Mouse (Mus musculus) testis, adult 2 months (tissue): Measurements from ENCODE around the gene Dnah2. TPM values are rescaled to one million over a fixed set of nuclear protein-coding genes. Genes with fewer than 3 reads are reported as not detected.

Source experiments
- H3K27ac ChIP-seq: fragments of 200-500 bp; 2 replicates; pipeline ENCODE4 v1.5.1; 2012; ENCODE audit warnings: low read depth, low read length; ENCODE audit not compliant: control insufficient read depth, insufficient read depth
- H3K27me3 ChIP-seq: fragments of 200-500 bp; 2 replicates; pipeline ENCODE4 v1.6.1; 2012; ENCODE audit warnings: mild to moderate bottlenecking, low read length, moderate library complexity; ENCODE audit not compliant: control insufficient read depth, insufficient read depth
- H3K36me3 ChIP-seq: fragments of 200-500 bp; 2 replicates; pipeline ENCODE4 v1.6.1; 2012; ENCODE audit warnings: mild to moderate bottlenecking, low read length; ENCODE audit not compliant: control insufficient read depth, insufficient read depth
- H3K4me1 ChIP-seq: fragments of 200-500 bp; 2 replicates; pipeline ENCODE4 v1.6.1; 2012; ENCODE audit warnings: low read length; ENCODE audit not compliant: control insufficient read depth, insufficient read depth
- H3K4me3 ChIP-seq: fragments of 200-500 bp; 2 replicates; pipeline ENCODE4 v1.5.1; 2012; ENCODE audit warnings: low read depth, mild to moderate bottlenecking, low read length, moderate library complexity, mixed read lengths; ENCODE audit not compliant: control insufficient read depth
- CTCF ChIP-seq: fragments of 200-500 bp; IDR thresholded peaks from 2 replicates; pipeline ENCODE4 v1.5.1; 2012; ENCODE audit warnings: low read depth, mild to moderate bottlenecking, inconsistent platforms, low read length, moderate library complexity; ENCODE audit not compliant: control insufficient read depth, insufficient read depth, insufficient replicate concordance
- POLR2A ChIP-seq: fragments of 200-500 bp; IDR thresholded peaks from 2 replicates; pipeline ENCODE4 v1.6.1; 2012; ENCODE audit warnings: low read depth, mild to moderate bottlenecking, inconsistent platforms, low read length, moderate library complexity; ENCODE audit not compliant: control insufficient read depth
- polyA plus RNA-seq: library from polyadenylated mRNA; depleted of rRNA; stranded (reverse); fragments of >200 nt; gene quantifications from 2 replicates; pipeline ENCODE4 v1.2.3, GENCODE M21; 2012

Dnah2 gene
- polyA plus RNA-seq, 1 experiment = 39.3 TPM

- no peak for TF ChIP-seq POLR2A
- TF ChIP-seq CTCF = no peak
- Histone ChIP-seq H3K36me3 (no peaks in the 10 kb centered on the region), H3K4me1 (peaks cover 62% of the 10 kb centered on the region), H3K27me3 (no peaks in the 10 kb centered on the region), H3K4me3 (no peak overlapping the region; the same call in 1 of the 2 replicates), H3K27ac (no peak overlapping the region; the same call in 1 of the 2 replicates)
These were observed 134.2 kb downstream of the Dnah2 start for GRCm38 (mm10) chr11:69414421-69415326.

- no peaks in the 10 kb centered on the region for H3K36me3 ChIP-seq
- peak within 1 kb of the TSS; percentile 31; the same call in 1 of the 2 replicates for H3K27ac ChIP-seq
- H3K4me3 ChIP-seq = peak within 1 kb of the TSS; percentile 36
- no peaks in the 10 kb centered on the region for H3K27me3 ChIP-seq
- peaks cover 61% of the 10 kb centered on the region for H3K4me1 ChIP-seq
- TF ChIP-seq POLR2A = no peak
- TF ChIP-seq CTCF = no peak
These were observed 135.4 kb downstream of the Dnah2 start, which contains the start of gene Kdm6b for GRCm38 (mm10) chr11:69413221-69414181. Kdm6b (minus strand) TSS chr11:69413675.

- TF ChIP-seq POLR2A = no peak
- TF ChIP-seq CTCF = no peak
- no peaks in the 10 kb centered on the region for H3K27me3 ChIP-seq
- no peaks in the 10 kb centered on the region for H3K36me3 ChIP-seq
- no peak overlapping the region for H3K4me3 ChIP-seq
- peaks cover 61% of the 10 kb centered on the region for H3K4me1 ChIP-seq
- H3K27ac ChIP-seq = 0 out of 2 replicates have a peak overlapping the region, but pooled peaks have one; percentile 31
These were observed 136.4 kb downstream of the Dnah2 start for GRCm38 (mm10) chr11:69412548-69412947.

- Histone ChIP-seq H3K4me3 (peak overlapping the region; percentile 93), H3K36me3 (no peaks in the 10 kb centered on the region), H3K27ac (peak overlapping the region; percentile 94), H3K27me3 (no peaks in the 10 kb centered on the region), H3K4me1 (peaks cover 54% of the 10 kb centered on the region)
- peak; percentile 44; the same call in 1 of the 2 replicates for TF ChIP-seq POLR2A
- no peak for TF ChIP-seq CTCF
These were observed 137.2 kb downstream of the Dnah2 start for GRCm38 (mm10) chr11:69411538-69412203.

- Histone ChIP-seq H3K27ac (peak overlapping the region; percentile 94), H3K27me3 (no peaks in the 10 kb centered on the region), H3K4me3 (peak overlapping the region; percentile 93), H3K4me1 (peaks cover 54% of the 10 kb centered on the region), H3K36me3 (no peaks in the 10 kb centered on the region)
- TF ChIP-seq CTCF (no peak), POLR2A (peak; percentile 59)
These were observed 137.8 kb downstream of the Dnah2 start for GRCm38 (mm10) chr11:69411073-69411535.

- peak overlapping the region; percentile 94 for H3K27ac ChIP-seq
- TF ChIP-seq POLR2A (peak; percentile 15; the same call in 1 of the 2 replicates), CTCF (no peak)
- H3K36me3 ChIP-seq = no peaks in the 10 kb centered on the region
- H3K4me3 ChIP-seq = peak overlapping the region; percentile 93
- peaks cover 51% of the 10 kb centered on the region for H3K4me1 ChIP-seq
- no peaks in the 10 kb centered on the region for H3K27me3 ChIP-seq
These were observed 138.4 kb downstream of the Dnah2 start for GRCm38 (mm10) chr11:69410310-69411072.
